Mouse (Mus musculus): ENCODE measurements around the gene Fnip2.

DNA sequence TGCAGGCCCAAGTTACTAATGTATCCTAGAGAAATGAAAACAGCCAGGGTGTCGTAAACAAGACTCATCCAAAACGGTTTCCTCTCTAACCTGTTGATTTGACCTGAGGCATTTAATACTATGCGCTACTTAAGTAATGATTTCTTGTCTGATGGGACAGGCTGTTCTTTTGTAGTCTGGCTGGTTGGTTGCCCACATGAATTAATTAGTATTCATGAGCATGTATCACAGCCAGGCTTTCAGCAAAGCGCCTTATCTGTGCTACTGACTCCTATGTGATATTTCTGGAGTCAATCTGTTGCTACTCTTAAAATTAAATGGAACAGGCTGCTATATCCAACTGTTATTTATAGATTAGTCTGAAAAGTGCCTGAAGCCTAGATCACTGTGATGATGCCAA lies 92.7 kb downstream of the Fnip2 start:
- TF ChIP-seq MAX (IDR thresholded peaks at IDR 0.05; ENCODE audit: low read depth): no peak
- no peak for TF ChIP-seq POLR2A (IDR thresholded peaks at IDR 0.05; ENCODE audit: insufficient read length, low read depth)
- no peak for TF ChIP-seq MYOG (IDR thresholded peaks at IDR 0.05; ENCODE audit: control insufficient read depth in 1 of 3, insufficient read depth in 1 of 3, insufficient read length in 2 of 3, low read depth in 2 of 3)
- no peak for TF ChIP-seq USF1 (IDR thresholded peaks at IDR 0.05; ENCODE audit: low read depth)
- TF ChIP-seq TCF3 (IDR thresholded peaks at IDR 0.05; ENCODE audit: insufficient read length, low read depth): no peak

All from myocyte (in vitro differentiated cells).